ENCODE assay signal across 9 mouse cellular contexts in genomic region chr15:98005181-98005580, GRCm38 (mm10). TPM values are rescaled to one million over a fixed set of nuclear protein-coding genes. Genes with fewer than 3 reads are reported as not detected.
A peak's percentile ranks its signal among the peaks of the same experiment; 100 is the strongest.
DNase-seq lines count a peak whose midpoint lies in the region; ATAC-seq lines count a peak whose summit lies in the region.
"Had no signal": no experiment of that assay in that cellular context is flagged by ENCODE, and none has a peak within 500 bp of the region (broad histone marks: within the 10 kb centered on the region; RNA-seq: fewer than 3 reads in every experiment).

No protein-coding gene starts in this region.

- H3K4me3 ChIP-seq in lung, embryonic 16.5 days (ENCODE audit: low read length): peak overlapping the region; percentile 40
- H3K4me3 ChIP-seq in forebrain, embryonic 12.5 days (replicated peaks): peak overlapping the region; percentile 52
- H3K4me3 ChIP-seq in intestine, embryonic 16.5 days (ENCODE audit: low read length): no peak overlapping the region
- peak overlapping the region; percentile 36; the same call in 1 of the 2 replicates for H3K4me3 ChIP-seq in neural tube, embryonic 14.5 days (ENCODE audit: low read depth, low read length)

- peaks cover 36% of the 10 kb centered on the region for H3K4me1 ChIP-seq in lung, embryonic 16.5 days (replicated peaks; ENCODE audit: control insufficient read depth, insufficient read depth, low read length)
- peaks cover 50% of the 10 kb centered on the region for H3K4me1 ChIP-seq in forebrain, embryonic 12.5 days
- H3K4me1 ChIP-seq in intestine, embryonic 16.5 days (ENCODE audit: control insufficient read depth, insufficient read depth, low read length): peaks cover 26% of the 10 kb centered on the region
- H3K4me1 ChIP-seq in neural tube, embryonic 14.5 days (ENCODE audit: control insufficient read depth, insufficient read depth, low read length): peaks cover 25% of the 10 kb centered on the region

- peak overlapping the region; percentile 40; the same call in 1 of the 2 replicates for H3K9ac ChIP-seq in lung, embryonic 16.5 days (ENCODE audit: low read length)
- H3K9ac ChIP-seq in forebrain, embryonic 12.5 days: peak overlapping the region; percentile 76; the same call in 1 of the 2 replicates
- no peak overlapping the region for H3K9ac ChIP-seq in intestine, embryonic 16.5 days (ENCODE audit: low read depth, low read length)
- H3K9ac ChIP-seq in neural tube, embryonic 14.5 days (replicated peaks; ENCODE audit: low read depth, low read length): no peak overlapping the region

- peak overlapping the region; percentile 63 for H3K4me2 ChIP-seq in lung, embryonic 16.5 days (ENCODE audit: low read depth, low read length)
- H3K4me2 ChIP-seq in forebrain, embryonic 12.5 days: peak overlapping the region; percentile 88
- H3K4me2 ChIP-seq in intestine, embryonic 16.5 days (ENCODE audit: low read depth, low read length): 0 out of 2 replicates have a peak overlapping the region, but pooled peaks have one; percentile 49
- peak overlapping the region; percentile 86; the same call in 1 of the 2 replicates for H3K4me2 ChIP-seq in neural tube, embryonic 14.5 days (ENCODE audit: low read depth, low read length)

- H3K27me3 ChIP-seq in lung, embryonic 16.5 days (ENCODE audit: control insufficient read depth, insufficient read depth, low read depth, low read length): peaks cover 69% of the 10 kb centered on the region
- H3K27me3 ChIP-seq in forebrain, embryonic 12.5 days: peaks cover 32% of the 10 kb centered on the region
- H3K27me3 ChIP-seq in intestine, embryonic 16.5 days (replicated peaks; ENCODE audit: control insufficient read depth, insufficient read depth, low read length): peaks cover 65% of the 10 kb centered on the region
- H3K27me3 ChIP-seq in neural tube, embryonic 14.5 days (ENCODE audit: control insufficient read depth, insufficient read depth, low read length): peaks cover 5% of the 10 kb centered on the region

- H3K36me3 ChIP-seq in lung, embryonic 16.5 days (ENCODE audit: control insufficient read depth, insufficient read depth, low read length): no peaks in the 10 kb centered on the region
- H3K36me3 ChIP-seq in forebrain, embryonic 12.5 days (replicated peaks): no peaks in the 10 kb centered on the region
- H3K36me3 ChIP-seq in intestine, embryonic 16.5 days (ENCODE audit: control insufficient read depth, insufficient read depth, low read length): no peaks in the 10 kb centered on the region
- no peaks in the 10 kb centered on the region for H3K36me3 ChIP-seq in neural tube, embryonic 14.5 days (ENCODE audit: control insufficient read depth, insufficient read depth, low read length)

- no peak for DNase-seq in lung, postnatal 4 days
- DNase-seq in adrenal gland, adult 18-20 months (ENCODE audit: low spot score in 2 of 2): no peak
- no peak for DNase-seq in thymus, postnatal 10 days (ENCODE audit: low spot score in 2 of 2)
- no peak for DNase-seq in c-Kit-positive CD71-positive TER-119-positive erythroid progenitor cells, embryonic 14.5 days (ENCODE audit: low spot score)
- DNase-seq: lung, postnatal 36 days had no signal

- WGBS in lung, embryonic 16.5 days: 15% methylated on average over 11 of the region's 11 CpGs
- WGBS in forebrain, embryonic 12.5 days: 13% methylated on average over 11 of the region's 11 CpGs
- WGBS in intestine, embryonic 16.5 days: 13% methylated on average over 11 of the region's 11 CpGs
- WGBS in neural tube, embryonic 14.5 days: 15% methylated on average over 11 of the region's 11 CpGs

- H3K9me3 ChIP-seq in lung, embryonic 16.5 days (ENCODE audit: control insufficient read depth, low read length): no peaks in the 10 kb centered on the region
- H3K9me3 ChIP-seq in forebrain, embryonic 12.5 days: no peaks in the 10 kb centered on the region
- H3K9me3 ChIP-seq in intestine, embryonic 16.5 days (ENCODE audit: control insufficient read depth, low read length): no peaks in the 10 kb centered on the region
- no peaks in the 10 kb centered on the region for H3K9me3 ChIP-seq in neural tube, embryonic 14.5 days (ENCODE audit: control insufficient read depth, low read length)

- no peak overlapping the region for H3K27ac ChIP-seq in lung, embryonic 16.5 days (ENCODE audit: low read length)
- H3K27ac ChIP-seq in forebrain, embryonic 12.5 days: peak overlapping the region; percentile 92; the same call in 1 of the 2 replicates
- no peak overlapping the region for H3K27ac ChIP-seq in intestine, embryonic 16.5 days (ENCODE audit: low read length)
- no peak overlapping the region for H3K27ac ChIP-seq in neural tube, embryonic 14.5 days (ENCODE audit: low read depth, low read length)

- ATAC-seq in lung, embryonic 16.5 days (ENCODE audit: low read depth): no peak
- no peak for ATAC-seq in forebrain, embryonic 12.5 days (ENCODE audit: low FRiP score)
- no peak for ATAC-seq in intestine, embryonic 16.5 days
- no peak for ATAC-seq in neural tube, embryonic 14.5 days (ENCODE audit: low read depth)

RNA-seq across cellular contexts. Expression of gene Col2a1, which starts 0.7 kb away (rescaled TPM):
- polyA plus RNA-seq in lung, embryonic 16.5 days (2015; fragmentation: Nextera tagmentation; extraction: Ambion mirVana): 17.0 and 19.2 TPM in 2 replicates
- polyA plus RNA-seq in forebrain, embryonic 12.5 days (2016; fragmentation: Nextera tagmentation; extraction: Ambion mirVana): 112 and 122 TPM in 2 replicates
- polyA plus RNA-seq in intestine, embryonic 16.5 days (2015; fragmentation: Nextera tagmentation; extraction: Ambion mirVana): 0.33 and 0.53 TPM in 2 replicates
- polyA plus RNA-seq in neural tube, embryonic 14.5 days (2014; fragmentation: Nextera tagmentation; extraction: Ambion mirVana): 11.3 and 26.0 TPM in 2 replicates
- not detected for total RNA-seq in adrenal gland, adult 18-20 months (2021)

RNA-seq across cellular contexts. Expression of gene Tmem106c, which starts 41.2 kb away (rescaled TPM):
- polyA plus RNA-seq in lung, embryonic 16.5 days (2015; fragmentation: Nextera tagmentation; extraction: Ambion mirVana): 46.6 and 51.2 TPM in 2 replicates
- polyA plus RNA-seq in forebrain, embryonic 12.5 days (2016; fragmentation: Nextera tagmentation; extraction: Ambion mirVana): 41.5 and 44.9 TPM in 2 replicates
- 47.5 and 51.6 TPM in 2 replicates for polyA plus RNA-seq in intestine, embryonic 16.5 days (2015; fragmentation: Nextera tagmentation; extraction: Ambion mirVana)
- polyA plus RNA-seq in neural tube, embryonic 14.5 days (2014; fragmentation: Nextera tagmentation; extraction: Ambion mirVana): 51.0 and 53.6 TPM in 2 replicates
- total RNA-seq in adrenal gland, adult 18-20 months (2021): 10 to 100 TPM; 58.7 to 65.1 TPM

Comparison
In these comparisons a context has a peak if more than half of its experiments do, and no peak if none do; other contexts are left out.
1. H3K9ac ChIP-seq: peak in lung, embryonic 16.5 days (single experiment) and forebrain, embryonic 12.5 days (single experiment); none in intestine, embryonic 16.5 days (single experiment) and neural tube, embryonic 14.5 days (single experiment).
2. Peak in every context shown above with its lines, with median percentiles within 50 percentile points of each other: H3K4me2 ChIP-seq.